Mouse (Mus musculus): ENCODE measurements around the gene Nkiras2. TPM values are rescaled to one million over a fixed set of nuclear protein-coding genes. Genes with fewer than 3 reads are reported as not detected.
"Not testable (repeated sequence)": the region's sequence is repeated elsewhere in the genome, so short reads cannot be mapped to it uniquely, and the experiment has no call there.

The Nkiras2 gene
- total RNA-seq (2021), result 10 to 100 TPM; 32.5 to 36.0 TPM
- polyA plus RNA-seq (2012; rRNA removed), result 50.9 and 59.4 TPM in 2 replicates
- long read RNA-seq, transcript Nkiras2-201 (4 exons, 2,097 nt), result major isoform, 41 of 49 reads
- long read RNA-seq, partial matches to known transcripts, result 1 of 49 reads
- long read RNA-seq, other reads (novel, unspliced or antisense), result 6 of 49 reads

DNA sequence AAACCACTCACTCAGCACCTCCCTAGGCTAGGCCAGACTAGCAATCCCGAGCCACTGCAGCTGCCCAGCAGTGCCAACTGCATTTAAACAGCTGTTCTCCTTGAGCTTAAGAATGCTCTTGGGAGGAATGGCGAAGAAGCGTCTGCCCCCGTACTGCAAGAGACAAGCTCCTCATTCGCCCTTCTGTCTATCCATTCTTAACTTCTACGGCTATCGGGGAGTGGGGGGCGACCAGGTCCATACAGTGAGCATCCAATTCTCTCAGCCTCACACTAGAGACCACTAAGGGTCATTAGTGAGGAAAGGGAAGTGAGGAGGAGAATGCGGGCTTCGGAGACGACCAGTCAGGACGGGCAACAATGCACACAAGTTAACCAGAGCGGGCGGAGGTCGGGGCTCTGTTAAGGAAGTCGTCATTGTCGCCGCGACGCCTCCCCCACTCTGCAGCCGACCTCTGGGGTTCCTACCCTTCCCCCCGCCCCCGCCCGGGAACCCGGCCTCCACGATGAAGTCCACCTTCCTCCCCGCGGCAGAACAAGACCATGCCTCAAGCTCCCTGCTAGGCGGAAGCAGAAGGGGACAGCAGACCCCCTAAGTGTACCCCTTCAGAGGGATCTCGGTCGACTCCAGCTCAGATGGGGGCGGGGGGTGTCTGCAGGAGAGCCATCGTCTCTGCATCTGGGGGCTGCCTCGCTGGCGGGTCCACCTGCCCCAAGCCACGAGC, at the start of gene Nkiras2:
TSS of gene Nkiras2 (plus strand) at position 484 of the 724 bp plus-strand sequence.
- DNase-seq, result peak; percentile 78

DNA sequence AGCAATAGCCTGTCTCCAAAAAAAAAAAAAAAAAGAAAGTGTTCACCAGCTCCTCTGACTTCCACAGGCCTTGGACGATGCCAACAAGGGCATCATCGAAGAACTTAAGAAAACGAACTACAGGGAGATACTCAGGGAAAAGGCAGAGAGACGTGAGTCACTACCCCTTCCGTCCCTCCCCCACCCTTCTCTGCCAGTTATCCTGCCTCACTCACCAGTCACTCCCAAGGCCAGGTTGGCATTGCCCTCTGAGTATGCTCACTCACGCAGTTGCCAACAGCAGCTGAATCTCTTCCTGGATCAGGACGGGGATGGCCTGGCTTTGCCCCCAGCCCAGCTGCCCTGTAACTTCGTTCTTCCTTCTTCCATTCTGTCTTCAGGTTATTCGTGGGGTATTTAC, 49.3 kb upstream of the Nkiras2 start:
- DNase-seq, result peak; percentile 91

DNA sequence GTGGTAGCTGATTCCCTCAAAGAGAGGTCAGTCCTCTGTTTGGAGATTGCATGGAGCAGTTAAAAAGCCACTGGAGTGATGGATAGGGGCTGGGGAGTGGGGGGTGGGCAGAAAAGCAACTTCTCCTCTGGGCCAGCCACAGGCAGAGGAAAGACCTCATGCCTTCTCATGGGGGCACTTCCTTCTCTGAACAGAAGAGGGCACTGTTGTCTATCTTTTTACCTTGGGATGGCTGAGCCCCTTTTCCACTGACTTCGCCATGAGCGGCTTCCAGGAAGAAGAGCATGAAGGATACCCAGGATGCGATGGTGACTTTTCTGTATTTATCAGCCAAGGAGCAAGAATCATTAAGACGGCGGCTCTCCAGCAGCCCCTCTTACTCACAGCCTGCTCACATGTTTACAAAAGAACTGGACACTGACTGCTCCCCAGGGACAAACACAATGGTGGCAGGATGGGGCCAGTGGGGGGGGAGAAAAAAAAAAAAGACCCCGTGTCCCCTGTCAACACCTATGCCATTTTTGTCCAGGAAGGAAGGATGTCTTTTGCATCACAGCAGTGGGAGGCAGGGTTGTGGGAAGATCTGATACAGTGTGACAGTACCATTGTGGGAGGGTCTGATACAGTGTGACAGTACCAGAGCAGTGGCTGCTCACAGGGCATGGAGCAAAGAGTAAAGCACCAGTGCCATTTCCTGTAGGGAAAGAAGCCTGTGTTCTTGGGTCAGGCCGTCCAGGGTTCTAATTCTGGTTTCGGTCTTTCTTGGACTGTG, 48.4 kb upstream of the Nkiras2 start:
- peak; percentile 86 for DNase-seq

DNA sequence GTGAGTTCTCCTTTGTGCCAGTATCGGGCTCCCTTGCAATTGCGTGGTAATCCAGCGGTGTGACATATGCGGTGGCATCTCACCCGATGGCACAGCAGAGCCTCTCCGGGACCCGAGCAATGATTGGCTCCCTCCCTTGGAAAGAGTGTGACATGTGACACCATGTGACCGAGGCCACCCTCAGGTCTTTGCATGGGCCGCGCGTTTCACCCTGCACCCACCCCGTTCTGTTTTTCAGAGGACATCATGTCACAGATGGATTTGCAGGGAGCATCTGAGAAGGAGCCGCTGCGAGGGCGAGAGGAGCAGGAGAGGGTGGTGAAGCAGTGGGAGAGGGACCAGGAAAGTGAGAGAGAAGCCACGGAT, 47.9 kb upstream of the Nkiras2 start:
- DNase-seq, result no peak

DNA sequence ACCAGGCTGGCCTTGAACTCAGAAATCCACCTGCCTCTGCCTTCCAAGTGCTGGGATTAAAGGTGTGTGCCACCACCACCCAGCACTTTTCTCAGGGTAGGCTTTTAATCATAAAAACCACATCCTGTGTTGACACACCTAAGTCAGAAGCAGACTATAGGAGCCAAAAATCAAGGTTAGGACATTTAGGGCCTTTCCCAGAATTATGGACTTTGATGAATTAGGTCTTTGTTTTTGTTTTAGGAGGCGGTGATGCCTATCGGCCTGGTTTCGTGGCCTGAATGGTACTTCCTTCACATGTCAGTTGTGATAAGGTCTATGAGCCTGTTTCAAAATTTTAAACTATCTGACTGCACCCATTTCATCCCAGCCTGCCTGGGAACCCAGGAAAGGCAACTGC, 44.9 kb upstream of the Nkiras2 start:
- DNase-seq, result no peak

DNA sequence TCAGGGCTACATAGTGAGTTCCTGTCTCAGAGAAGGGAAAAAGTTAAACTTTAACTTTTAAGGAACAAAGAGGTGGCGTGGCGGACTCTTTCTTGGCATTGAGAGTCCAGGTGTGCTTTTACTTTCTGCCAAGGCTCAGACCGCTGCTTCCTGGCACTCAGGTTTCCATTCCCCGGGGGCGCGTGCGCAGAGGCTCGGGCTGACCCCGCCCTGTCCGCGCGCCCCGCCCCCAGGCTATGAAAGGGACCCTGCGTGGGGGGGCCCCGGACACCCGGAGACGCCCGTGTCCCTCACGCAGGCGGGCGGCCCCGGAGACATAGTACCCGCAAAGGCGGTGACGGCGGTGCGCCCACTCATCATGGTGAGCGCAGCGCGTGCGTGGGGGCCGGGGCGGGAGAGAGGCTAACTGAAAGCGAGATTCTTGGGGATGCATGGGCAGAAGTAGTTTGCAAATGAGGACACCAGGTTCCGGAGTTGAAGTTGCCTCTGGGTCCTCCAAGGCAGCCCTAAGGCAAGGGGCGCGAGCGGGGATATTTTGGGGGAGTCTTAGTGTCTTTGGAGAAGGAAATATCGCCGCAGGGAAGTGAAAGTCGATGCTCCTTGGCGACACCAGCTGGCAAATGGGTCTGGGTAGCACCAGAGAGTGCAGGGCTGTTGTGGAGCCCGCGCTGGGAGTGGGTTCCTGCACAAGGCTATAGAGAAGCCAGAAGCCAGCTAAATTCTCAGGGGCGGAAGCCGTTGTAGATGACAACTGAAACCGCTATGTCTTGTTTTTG, 44.1 kb upstream of the Nkiras2 start, which contains the start of gene Cnp:
TSS of gene Cnp (plus strand) at position 197 of the 776 bp plus-strand sequence.
- peak; percentile 90 for DNase-seq

DNA sequence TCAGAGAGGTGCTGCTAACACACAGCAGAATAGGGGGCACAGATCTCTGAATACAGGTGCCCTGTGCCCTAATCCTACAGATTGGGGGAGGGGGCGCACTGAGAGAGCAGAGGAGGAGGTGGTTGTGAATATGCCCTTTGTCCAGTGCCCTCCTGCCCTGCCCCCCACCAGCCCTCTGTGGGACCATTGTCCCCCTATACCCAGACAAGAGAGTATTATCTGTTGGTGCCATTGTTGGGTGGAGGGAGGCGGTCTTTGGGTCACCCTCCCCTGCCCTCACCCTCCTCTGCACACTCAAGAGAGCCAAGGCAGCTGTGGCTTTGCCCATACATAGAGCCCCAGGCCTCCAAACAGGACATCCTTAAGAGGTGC, 43.6 kb upstream of the Nkiras2 start:
- no peak for DNase-seq

DNA sequence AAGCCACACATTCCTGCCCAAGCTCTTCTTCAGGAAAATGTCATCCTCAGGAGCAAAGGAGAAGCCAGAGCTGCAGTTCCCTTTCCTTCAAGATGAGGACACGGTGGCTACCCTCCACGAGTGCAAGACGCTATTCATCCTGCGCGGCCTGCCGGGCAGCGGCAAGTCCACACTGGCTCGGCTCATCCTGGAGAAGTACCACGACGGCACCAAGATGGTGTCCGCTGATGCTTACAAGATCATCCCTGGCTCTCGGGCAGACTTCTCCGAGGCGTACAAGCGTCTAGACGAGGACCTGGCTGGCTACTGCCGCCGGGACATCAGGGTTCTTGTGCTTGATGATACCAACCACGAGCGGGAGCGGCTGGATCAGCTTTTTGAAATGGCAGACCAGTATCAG, 42.8 kb upstream of the Nkiras2 start:
- DNase-seq, result no peak

DNA sequence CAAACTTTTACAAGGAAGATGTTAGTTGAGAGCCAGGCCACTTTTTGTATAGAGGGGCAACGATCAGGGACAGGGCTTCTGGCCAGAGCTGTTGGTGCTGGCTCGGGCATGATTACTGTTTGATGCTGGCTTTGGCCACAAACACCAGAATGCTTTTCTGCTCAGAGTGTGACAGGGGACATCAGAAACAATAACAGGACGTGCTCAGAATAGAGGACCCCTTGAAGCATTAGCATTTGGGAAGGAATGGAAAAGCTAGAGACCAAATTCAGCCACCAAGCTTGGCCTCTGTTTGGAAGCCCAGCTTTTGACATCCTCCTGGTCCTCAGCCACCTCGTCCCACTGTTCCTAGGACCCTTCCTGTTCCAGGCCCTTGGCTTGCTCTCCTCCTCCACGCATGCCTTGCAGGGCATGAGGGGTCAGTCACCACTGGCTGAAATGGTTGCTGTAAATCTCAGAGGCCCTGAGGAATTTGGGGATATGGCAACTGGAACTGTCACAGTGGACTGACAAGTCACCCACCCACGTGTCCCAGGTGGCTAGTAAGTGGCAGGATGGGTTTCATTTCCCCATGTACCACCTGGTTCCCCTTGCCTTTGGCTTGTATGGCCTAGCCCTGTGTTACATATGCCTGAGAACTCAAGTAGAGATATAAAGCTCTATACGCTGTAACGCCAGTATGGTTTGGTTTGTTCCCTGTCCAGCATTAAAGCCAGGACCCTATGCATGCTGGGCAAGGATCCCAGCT, 41.0 kb upstream of the Nkiras2 start:
- no peak for DNase-seq

DNA sequence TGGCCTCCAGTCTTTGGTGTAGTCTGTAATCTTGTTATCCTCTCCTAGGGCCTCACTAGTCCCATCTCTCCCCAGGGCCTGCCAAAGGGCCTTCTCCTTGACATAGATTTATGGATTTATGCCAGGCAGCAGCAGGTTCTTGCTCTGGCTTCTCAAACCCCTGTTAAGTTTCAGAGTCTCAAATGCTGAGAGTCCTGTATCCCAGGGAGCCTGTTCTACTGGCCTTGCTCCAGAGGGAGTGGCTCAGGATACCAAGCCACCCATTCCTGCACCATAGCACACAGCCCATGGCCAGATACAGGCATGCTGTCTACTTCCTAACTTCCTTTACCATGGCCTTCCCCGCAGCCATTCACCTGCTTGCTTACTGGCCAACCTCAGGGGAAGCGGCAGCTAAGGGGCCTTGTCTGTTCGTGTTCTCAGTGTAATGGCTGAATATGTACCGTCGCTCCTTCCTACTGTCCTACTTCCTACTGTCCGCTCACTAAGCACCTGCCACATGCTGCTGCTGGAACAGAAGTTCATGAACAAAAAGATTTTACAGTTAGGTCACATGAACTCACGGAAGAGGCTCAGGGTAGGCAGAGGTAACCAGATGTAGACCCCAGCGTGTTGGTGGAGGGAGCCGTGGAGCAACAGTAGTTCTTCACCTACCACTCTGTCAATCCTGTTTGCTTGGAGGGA, 39.8 kb upstream of the Nkiras2 start:
- DNase-seq, result no peak

DNA sequence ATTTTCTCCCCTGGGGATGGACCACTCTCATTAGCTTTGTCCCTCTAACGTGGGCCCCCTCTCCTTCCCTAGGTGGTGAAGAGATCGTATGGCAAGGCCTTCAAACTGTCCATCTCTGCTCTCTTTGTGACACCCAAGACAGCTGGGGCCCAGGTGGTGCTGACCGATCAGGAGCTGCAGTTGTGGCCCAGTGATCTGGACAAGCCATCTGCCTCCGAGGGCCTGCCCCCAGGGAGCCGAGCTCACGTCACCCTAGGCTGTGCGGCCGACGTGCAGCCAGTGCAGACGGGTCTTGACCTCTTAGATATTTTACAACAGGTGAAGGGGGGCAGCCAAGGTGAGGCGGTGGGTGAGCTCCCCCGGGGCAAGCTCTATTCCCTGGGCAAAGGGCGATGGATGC, 38.8 kb upstream of the Nkiras2 start:
- no peak for DNase-seq

DNA sequence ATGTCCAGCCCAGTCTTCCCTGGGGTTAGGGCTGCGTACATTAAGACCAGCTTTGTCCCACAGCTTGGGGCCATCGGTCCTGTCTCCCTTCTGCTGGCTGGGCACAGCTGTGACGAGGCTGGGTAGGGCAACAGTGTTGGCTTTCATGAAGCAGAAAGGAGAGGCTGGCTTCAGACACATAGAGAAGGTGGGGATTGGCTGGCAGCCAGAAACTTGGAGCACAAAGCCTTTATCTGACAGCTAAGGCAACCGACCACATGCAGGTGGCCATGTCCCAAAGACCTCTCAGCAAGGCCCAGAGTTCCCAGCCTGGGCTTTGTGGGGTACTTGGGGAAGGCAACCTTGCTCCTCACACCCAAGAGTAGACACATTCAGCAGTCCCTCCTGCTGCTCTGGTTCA, 37.3 kb upstream of the Nkiras2 start:
- peak; percentile 61 for DNase-seq

DNA sequence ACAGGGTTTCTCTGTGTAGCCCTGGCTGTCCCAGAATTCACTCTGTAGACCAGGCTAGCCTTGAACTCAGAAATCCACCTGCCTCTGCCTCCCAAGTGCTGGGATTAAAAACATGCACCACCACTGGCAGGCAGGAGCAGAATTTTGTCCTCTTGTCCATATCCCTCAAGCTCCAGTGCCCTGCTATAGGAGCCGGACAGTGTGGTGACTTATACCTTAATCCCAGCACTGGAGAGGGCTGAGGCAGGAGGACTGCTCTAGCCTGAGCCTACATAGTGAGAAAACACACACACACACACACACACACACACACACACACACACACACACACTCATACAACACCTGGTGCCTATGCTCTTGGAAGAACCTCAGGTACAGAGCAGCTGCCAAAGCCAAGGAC, 36.6 kb upstream of the Nkiras2 start:
- DNase-seq, result not testable (repeated sequence)

DNA sequence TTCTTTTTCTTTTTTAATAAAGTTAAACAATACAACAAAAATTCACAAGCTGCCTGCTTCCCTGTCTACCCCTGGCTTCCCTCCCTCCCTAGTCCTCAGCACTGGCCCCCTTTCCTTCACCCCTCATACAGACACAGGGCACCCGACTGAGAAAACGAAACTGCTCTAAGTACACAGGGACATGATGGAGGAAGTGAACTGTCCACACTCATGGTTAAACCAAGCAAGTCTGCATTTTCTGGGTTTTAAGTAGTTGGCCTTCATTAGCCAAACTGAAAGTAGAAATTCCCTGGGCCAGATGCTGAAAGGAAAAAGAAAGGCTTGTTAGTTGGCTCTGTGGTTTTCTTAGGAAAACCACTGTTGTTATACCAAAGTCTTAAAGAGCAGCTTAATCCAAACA, 36.2 kb upstream of the Nkiras2 start:
- DNase-seq, result no peak

DNA sequence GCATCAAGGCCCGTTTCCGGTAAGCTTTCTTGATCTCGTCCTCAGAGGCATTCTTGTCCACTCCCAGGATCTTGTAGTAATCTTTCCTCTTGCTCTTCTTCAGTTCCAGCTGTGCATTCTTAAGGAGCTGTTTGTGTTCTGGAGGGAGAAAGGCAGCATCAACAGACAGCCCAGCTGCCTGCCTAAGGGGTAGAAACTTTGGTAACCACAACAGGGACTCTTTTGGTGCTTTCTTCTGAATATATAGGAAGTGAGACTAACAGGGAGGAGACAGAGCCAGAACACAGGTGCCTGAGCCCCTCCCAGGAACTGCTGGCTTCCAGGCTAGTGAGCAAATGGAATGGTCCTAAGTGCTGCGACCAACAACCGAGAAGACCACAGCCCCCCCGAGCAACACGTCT, 34.5 kb upstream of the Nkiras2 start:
- no peak for DNase-seq

DNA sequence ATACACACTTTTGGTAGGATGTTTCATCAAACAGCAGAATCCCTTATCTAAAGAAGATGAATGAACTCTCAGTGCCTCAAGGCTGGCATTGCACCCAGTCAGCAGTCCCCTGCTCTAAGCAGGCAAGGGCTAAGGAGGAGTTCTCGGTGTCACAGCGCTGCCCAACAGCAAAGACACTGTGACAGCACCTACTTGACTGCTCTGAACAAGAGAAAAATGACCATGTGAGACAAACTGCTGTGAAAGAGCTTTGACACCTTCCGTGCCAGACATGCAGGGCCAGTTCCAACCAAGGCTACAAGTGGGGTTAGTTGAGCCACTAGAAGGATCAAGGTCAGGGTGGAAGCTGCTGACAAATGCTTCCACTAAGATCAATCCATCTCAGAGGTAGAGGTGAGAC, 33.9 kb upstream of the Nkiras2 start:
- DNase-seq, result no peak

DNA sequence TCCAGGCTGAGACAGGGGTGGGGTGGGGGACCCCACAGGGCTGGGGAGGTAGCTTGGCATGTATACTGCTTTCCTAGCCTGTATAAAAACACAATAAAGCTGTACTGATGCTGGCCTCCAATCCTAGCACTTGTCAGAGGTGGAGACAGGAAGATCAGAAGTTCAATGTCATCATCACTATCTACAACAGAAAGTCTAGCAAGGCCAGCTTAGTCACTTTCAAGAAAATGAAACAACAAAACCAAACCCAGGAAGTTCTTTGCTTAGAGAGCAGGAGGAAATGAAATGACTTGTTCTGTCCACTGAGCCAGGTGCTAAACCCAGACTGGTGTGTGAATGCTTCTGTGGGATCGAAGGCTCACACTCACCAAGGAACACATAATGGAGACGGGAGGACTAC, 30.6 kb upstream of the Nkiras2 start:
- no peak for DNase-seq

DNA sequence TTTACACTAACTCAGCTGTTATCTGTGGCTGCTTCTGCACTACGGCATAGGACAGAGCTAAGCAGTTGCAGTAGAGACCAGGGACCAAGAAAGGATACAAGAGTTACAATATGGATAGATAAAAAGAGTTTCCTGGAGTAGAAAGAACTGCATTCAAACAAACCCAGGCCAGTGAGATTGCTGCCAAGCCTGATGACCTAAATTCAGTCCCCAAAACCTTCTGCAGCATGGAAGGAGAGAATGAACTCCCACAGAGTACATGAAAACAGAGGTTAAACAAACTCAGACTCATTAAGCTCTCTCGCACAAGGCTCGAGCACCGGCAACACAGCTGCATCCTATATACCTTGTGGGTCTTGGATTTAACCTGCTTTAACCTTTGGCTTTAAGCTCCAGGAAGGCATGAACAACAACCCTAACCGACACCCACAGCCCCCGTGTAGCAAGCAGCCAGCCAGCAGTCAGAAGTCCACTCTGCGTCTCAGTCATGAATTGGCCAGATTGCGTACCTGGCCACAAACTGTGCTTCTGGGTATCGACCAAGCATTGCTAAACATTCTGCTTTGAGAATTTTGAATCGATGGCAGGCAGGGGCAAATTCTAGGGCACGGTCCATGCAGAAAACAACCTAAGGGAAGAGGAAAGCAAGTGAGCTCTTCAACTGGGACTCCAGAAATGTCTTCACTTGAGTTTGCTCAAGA, 26.5 kb upstream of the Nkiras2 start:
- DNase-seq, result no peak

DNA sequence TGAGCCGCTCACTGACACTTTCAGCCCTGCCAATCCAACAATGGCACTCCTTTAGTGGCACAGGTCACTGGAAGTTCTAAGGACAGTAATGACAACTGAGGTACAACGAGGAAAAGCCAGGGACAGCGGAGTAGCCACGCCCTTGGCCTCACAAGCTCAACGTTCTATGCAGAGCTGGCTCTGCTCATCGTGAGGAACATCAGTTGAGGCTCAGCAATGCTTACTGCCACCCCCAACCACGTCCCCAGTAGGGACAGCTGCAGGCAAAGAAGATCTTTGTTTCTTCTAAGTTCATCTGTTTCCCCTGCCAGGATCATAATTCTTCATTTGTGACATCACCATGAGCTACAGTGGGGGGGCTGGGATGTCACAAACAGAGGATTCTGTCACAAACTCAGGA, 24.4 kb upstream of the Nkiras2 start:
- no peak for DNase-seq

DNA sequence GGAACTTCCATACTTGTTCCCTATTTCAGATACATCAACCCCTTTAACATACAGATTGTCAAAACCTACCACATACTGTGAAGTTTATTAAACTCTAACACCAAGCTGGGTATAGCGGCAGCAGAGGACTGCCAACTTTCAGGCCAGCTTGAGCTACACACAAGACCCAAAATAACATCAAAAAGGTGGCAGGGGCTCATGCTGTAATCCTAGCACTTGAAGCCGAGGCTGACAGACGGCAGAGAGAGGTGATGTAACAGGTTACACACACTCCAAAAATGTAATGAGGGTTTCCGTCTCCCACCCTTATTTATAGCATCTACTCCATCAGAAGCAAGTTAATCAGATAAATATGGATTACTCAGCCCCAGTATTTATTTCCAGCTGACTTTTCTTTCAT, 23.5 kb upstream of the Nkiras2 start:
- no peak for DNase-seq

DNA sequence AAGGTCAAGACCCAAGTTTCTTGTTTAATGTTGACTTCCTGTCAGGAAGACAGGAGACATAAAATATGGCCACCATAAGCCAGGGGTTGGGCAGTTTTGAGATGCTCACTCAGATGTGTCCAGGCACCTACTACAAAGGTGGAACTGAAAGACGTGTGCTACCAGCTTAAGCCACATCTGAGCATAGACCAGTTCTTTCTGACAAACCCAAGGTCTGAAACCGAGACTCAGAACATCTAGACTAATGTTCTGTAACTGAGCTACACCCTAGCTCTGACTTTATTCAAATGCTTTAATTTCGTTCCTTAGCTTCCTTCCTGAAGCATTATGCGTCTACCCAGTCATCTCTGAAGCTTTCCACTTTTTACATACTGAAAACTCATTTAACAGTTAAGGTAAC, 21.0 kb upstream of the Nkiras2 start:
- DNase-seq, result no peak
